Mouse (Mus musculus) gonadal fat pad, adult 2 months (tissue): Measurements from ENCODE around the gene Fam53b. TPM values are rescaled to one million over a fixed set of nuclear protein-coding genes. Genes with fewer than 3 reads are reported as not detected.

Experiments
- DNase-seq: peaks from one replicate; pipeline ENCODE4 v3.0.0-alpha.2; 2012; ENCODE audit warnings: low read depth
- polyA plus RNA-seq: library from polyadenylated mRNA; depleted of rRNA; stranded (reverse); fragments of >200 nt; gene quantifications from 2 replicates; pipeline ENCODE4 v1.2.3, GENCODE M21; 2012

Fam53b gene
- polyA plus RNA-seq, 1 experiment = 28.5 TPM

- DNase-seq = no peak
These were observed 74.8 kb downstream of the Fam53b start for GRCm38 (mm10) chr7:132738844-132739243.

- DNase-seq = no peak
These were observed 77.4 kb downstream of the Fam53b start for GRCm38 (mm10) chr7:132736099-132736862.

DNA sequence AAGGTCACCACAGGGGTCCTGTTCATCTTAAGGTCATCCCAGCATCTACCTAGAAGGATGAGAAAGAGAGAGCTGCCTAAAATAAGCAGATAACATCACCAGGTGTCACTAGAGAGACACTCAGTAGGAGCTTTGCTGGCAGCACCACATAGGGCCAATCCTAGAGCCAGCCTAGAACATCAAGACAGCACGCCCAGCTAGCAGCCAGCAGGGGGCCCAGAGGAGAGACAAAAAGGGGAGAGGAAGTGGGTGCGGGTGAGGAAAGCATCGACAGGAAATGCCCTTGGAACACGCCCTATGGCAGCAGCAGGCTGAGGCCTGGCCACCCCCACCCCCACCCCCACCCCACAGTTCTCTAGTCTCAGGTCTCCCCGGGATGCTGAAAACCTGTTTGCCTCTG lies 78.5 kb downstream of the Fam53b start:
- no peak for DNase-seq

DNA sequence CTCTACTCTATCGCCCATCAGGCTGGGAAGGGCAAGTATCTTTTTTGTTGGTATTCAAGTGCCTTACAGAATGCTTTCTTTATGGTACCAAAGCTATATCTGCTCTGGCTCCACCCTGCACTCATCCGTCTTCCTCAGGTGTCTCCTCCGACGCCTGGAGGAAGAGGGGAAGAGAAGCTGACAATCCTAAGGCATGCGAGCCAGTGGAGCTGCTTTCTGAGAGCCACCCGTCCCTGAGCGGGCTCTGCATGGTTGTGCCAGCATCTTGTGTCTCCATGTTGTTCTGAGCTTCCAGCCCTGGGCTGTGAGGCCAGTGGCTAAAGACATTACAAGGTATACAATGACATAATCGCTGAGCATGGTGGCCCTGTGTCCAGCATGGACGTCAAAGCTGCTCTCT lies 79.5 kb downstream of the Fam53b start:
- DNase-seq = no peak

DNA sequence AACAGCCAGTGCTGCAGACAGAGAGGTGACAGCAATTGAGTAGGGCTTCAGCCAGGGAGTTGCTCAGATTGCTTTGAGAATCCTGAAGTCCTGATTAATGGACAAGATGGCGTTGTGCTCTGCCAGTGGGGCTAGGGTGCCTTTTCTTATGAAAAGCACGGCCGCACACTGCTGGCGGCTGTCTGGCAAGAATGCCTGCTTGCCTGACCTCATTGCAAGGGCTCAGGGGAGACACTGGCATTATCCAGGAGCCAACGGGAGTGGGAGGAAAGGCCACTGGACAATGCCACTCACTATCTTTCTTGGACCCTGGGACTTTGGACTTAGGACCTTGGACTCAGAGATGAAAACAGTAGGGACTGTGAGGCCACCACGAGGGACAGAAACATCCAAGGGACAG lies 80.2 kb downstream of the Fam53b start:
- no peak for DNase-seq

DNA sequence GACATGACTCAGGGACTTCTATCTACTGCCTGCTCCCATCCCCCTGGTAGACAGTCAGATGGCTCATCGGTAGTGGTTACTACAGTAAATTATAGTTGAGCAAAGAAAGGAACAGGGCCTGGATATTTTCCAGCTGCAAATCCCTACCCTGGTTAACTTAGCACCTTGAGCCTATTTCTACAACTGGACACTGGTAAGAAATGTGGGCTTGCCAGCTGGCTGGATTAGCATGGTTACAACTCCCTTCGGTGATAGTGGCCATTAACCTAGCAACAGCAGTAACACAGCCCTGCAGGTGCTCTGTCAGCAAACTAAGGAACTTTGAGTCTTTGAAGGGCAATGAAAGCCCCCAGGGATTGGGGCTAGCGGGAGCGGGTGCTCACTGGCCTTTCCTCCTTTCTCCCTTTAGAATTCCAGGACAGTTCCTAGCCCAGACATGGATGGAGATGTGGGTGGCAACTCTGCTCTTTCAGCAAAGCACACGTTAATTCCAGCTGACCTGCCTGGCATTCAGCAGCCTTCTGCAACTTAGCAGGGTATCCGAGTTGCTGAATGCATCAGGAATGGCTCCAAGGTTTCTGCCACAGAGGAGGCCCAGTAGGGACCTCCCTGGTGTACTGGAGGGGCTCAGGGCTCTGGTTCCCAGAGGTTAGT lies 81.4 kb downstream of the Fam53b start:
- no peak for DNase-seq

DNA sequence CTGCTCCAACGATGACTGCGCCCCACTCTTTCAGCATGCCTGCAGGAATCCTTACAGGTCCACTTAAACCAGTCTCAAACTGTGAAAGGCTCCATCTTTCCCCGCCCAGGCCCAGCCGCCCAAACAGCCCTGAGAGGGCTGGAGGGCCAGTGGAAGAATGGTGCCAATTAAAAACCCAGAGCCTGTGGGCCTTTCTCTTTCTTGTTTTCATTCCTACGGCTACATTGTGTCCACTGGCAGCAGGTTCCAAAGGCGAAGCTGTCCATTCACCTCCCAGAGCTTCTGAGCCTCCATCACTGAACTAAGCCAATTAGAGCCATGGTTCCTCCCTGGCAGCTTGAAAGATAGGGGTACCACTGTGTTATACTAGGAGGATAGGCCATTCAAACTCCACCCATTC lies 82.1 kb downstream of the Fam53b start:
- no peak for DNase-seq

- no peak for DNase-seq
These were observed 83.2 kb downstream of the Fam53b start for GRCm38 (mm10) chr7:132730510-132730909.

DNA sequence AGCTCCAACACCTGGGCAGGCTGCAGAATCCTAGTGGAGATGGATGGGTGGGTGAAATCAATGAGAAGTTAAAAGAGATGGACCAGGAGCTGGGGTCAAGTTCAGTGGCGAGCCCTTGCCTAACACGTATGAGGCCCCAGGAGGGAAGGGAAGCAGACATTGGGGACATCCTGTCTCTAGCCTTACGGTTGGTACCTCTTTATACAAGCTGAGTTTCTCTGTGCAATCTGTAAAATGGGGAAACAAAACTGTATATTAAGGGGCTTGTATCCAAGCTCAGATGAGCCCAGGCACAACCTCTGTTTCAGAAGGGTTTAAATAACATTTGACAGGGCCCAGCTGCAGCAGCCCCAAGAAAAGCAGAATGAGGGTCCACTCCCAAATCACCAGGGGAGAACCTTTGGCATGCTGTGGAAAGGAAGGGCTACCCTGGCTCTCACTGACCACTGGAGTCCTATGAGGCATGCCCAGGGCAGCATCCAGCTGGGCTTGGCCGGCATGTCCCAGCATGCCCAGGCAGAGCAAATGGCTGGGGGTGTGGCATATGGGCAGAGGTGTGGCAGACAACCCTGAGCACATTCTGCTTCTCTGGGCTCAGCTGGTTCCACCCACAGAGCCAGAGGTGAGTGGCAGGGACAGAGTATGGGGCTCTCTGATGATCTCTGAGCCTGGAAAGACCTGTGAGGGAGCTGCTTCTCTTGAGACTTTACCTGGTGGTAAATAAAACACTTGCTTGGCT lies 84.4 kb downstream of the Fam53b start:
- no peak for DNase-seq

GRCm38 (mm10) chr7:132726106-132726861 lies 87.4 kb downstream of the Fam53b start:
- no peak for DNase-seq

- no peak for DNase-seq
These were observed 89.1 kb downstream of the Fam53b start for GRCm38 (mm10) chr7:132724501-132725062.

DNA sequence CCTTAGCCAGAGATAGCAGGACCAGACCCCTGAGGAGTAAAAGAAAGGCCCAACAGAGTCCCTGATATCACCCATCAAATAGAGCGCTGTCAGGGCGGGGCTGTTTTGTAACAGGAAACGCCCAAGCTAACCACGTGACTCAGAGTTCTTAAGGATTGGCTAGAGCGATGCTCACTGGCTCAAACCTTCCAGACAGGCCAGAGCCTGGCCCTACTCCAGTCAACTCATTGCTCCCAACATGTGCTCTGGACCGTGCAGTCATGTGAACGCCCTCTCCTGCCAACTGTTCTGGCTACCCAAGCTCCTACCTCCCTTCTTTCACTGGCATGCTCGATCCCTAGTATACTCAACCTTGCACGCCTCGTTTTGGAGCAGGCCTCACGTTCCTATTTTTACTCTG lies 89.8 kb downstream of the Fam53b start:
- DNase-seq = no peak

DNA sequence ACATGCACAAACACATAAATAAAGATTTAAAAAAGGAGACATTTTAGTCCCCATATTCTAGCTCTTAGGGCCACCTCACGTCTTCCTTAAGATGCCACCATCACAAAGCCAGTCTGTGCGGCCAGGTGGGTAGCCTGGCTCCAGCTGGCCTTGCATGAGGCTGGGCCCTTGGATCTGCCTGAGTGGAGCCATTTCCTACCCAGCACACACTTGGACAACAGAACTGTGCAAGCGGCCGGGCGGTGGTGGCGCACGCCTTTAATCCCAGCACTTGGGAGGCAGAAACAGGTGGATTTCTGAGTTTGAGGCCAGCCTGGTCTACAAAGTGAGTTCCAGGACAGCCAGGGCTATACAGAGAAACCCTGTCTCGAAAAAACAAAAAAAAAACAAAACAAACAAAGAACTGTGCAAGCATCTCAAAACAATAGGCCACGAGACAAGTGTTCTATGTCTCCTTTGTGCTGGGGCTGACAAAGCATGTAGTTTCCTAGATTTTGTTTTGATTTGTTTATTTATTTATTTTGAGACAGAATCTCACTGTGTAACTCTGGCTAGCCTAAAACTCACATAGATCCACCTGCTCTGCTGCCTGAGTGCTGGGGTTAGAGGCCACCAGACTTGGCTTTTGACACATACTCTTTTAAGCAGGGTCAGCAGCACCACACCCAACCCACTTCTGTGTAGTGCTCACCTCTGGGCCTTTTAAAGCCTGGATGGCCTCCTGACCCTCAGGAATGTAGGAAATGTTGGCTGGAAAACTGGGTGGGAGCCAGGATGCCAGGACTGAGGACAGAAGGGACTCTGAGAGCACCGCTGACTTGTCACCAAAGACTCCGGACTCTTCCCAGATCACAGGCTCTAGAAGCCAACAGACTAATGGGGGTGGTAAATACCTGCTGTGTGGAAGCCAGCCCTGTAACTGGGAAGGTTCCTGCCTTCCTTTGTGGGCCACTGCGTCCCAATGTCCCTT lies 91.0 kb downstream of the Fam53b start:
- DNase-seq = no peak

DNA sequence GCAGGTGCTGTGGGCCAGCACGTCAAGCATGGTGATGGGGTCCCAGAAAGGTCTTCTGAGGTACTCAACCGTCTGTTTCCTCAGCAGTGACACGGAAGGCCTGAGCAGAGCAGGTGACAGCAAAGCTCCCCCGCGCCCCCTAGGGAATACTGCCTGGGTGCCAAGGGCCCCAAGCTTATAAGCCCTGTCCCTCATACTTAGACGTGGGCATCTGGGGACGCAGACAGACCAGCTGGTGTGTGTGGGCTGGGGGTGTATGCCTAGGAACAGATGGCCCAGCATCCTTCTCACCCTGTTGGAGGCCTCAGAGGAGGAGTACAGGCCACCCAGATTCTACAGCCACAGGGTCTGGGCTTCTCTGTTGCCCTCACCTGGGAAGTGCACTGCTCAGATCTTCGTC lies 93.1 kb downstream of the Fam53b start:
- DNase-seq = no peak

- no peak for DNase-seq
These were observed 94.1 kb downstream of the Fam53b start for GRCm38 (mm10) chr7:132719570-132719969.

- no peak for DNase-seq
These were observed 98.4 kb downstream of the Fam53b start for GRCm38 (mm10) chr7:132715259-132715658.

GRCm38 (mm10) chr7:132714236-132714923 lies 99.3 kb downstream of the Fam53b start:
- no peak for DNase-seq

GRCm38 (mm10) chr7:132713483-132714126 lies 100.1 kb downstream of the Fam53b start:
- DNase-seq = no peak

DNA sequence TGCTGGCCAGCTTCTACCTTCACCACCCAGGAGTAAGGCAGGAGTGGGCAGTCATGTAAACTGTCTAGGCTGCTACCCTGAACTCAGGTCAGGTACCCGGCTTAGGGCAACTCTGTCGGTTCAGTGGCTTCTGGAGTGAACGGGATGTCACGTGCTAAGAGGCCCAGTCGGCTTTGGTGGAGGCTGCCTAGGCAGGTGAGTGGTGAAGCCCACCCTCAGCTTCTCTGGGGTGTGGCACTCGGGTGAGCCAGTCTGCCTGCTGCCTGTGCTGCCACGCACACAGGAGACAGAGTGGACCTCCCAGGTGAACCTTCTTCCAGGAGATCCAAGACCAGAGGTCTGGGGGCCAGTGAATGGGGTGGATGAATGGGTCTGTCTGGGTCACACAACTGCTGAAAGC lies 100.7 kb downstream of the Fam53b start:
- no peak for DNase-seq
